Mouse (Mus musculus): ENCODE data around the gene Ankra2.
A peak's percentile ranks its signal among the peaks of the same experiment; 100 is the strongest.

The Ankra2 gene

DNA sequence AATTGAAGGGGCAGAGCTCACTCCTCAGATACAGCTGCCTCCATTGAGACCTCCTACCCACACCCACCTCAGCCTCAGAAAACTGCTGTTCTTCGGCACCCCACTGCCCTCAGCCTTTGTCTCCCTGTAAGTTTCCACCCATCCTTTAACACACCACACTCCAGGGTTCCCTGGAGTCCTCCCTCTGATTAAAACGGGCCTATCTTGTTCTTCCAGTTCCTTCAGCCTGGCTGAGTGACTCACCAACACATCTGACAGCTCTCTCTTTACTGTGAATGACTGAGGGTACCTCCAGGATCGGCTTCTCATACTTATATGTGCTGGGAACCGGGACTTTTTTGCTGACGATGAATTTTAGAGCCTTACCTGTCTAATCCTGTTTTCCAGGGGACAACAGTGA is 33.2 kb downstream of the Ankra2 start:
- no peak for DNase-seq (ENCODE audit: low read depth, low spot score)

DNA sequence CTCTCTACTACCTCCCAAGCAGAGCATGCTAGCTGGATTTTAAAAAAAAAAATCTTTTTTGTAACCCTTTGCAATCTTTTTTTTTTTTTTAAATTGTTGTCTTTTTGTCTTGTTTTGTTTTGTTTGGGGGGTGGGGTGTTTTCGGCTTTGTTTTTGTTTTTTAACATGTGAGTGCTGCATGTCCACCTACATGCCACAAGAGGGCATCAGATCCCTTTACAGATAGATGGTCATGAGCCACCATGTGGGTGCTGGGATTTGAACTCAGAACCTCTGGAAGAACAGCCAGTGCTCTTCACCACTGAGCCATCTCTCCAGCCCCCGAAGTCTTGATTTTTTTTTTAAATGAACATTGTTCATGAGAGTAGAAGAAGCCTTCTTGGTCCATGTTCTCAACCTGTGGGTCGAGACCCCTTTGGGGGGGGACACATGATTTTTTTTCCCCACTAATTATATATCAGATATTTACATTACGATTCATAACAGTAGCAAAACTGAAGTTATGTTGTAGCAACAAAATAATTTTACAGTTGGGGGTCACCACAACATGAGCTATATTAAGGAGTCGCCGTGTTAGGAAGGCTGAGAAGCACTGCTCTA is 35.1 kb downstream of the Ankra2 start:
- DNase-seq (ENCODE audit: low read depth, low spot score) = no peak

GRCm38 (mm10) chr13:98298833-98299758 is 36.2 kb downstream of the Ankra2 start:
- peak; percentile 56 for DNase-seq (ENCODE audit: low read depth, low spot score)

- DNase-seq (ENCODE audit: low read depth, low spot score) = no peak
Observed at GRCm38 (mm10) chr13:98305257-98305656, 42.4 kb downstream of the Ankra2 start.

DNA sequence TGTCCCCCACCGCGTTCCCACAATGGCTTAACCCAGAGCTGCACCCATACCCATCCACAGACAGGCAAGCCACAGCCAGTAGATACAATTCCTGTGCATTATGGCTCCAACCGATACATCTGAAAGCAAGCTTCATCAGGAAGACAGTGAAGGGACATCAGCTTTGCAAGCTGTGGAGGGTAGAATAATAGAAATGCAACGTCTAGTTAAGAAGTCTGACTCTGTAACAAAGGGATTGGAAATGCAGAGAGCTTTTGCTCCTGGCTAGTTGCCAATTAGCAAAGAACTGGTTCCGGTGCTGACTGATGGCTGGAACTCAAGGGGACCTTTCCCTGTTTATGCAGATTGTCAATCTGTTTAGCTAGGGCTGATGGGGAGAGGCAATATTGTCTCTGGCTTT is 43.5 kb downstream of the Ankra2 start:
- no peak for DNase-seq (ENCODE audit: low read depth, low spot score)

GRCm38 (mm10) chr13:98306852-98307475 is 44.1 kb downstream of the Ankra2 start:
- DNase-seq (ENCODE audit: low read depth, low spot score) = no peak

DNA sequence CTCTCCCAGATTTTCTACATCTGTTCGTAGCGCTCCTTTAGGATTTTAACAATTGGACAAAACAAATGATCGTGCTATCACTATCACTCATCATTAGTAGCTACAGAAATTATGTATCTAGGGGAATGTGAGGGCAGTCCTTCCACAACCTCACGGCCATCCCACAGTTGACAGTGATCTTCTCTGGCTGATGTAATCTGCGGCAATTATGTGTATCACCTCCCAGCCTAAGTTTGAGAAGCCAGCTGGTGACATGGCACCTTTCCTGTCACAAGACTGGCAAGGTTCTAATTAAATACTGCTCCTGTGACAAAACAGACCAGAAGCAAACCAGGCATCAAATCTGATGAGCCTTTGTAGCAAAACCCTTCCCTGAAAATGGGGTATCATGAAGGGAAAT is 45.1 kb downstream of the Ankra2 start:
- DNase-seq (ENCODE audit: low read depth, low spot score) = no peak

DNA sequence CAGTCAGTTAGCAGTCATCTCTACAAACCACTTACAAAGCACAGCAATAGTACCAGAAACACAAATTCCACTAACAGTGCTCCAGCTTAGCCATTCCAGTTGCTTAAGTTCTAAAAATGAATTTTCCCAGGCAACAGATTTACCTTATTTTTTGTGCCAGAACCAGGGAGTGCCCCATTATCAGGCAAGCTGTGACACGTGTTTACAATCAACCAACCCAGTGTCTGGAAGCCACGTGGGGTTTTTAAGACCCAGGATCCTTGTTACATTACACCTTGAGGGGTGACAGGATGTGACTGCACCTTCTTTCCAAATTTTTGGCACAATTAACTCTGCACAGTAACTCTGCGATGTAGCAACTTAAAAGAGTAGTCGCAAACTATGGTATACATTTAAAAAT is 45.9 kb downstream of the Ankra2 start:
- DNase-seq (ENCODE audit: low read depth, low spot score) = no peak

DNA sequence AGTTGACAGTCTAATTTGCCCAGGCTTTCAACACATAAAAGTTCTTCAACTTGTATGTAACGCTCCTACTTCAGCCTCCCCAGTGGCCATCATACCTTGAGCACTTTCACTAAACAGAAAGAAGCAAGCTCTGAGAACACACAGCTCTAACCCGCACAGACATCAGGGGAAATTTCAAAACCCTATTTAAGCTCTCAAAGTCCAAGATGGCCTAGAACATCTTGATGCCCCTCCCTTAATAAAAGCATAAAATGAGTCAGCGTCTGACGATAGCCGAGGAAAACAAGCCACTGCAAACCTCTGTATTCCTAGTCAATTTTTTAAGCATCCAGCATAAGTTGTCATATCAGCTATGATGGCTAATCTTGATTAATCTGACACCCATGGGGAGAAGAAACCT is 48.7 kb downstream of the Ankra2 start:
- no peak for DNase-seq (ENCODE audit: low read depth, low spot score)

GRCm38 (mm10) chr13:98313631-98314030 is 50.8 kb downstream of the Ankra2 start:
- DNase-seq (ENCODE audit: low read depth, low spot score) = no peak

DNA sequence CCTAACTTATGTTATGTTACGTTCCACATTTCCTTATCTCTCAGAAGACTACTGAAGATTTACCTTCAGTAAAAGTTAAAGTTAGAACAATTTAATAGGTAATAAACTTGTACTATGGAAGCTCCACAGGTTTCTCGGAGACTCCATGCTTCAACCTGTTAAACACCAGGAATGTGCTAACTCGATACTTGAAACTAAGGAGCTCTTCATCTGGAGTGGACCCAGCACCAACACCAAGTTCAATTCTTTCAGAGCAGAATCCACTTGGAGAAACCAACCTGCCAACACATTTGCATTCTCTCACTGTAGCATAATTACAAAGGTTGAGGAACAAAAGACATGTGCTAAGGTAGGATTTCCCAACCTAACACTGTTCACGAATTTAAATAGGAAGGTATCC is 52.2 kb downstream of the Ankra2 start:
- DNase-seq (ENCODE audit: low read depth, low spot score) = no peak

GRCm38 (mm10) chr13:98316140-98316479 is 53.2 kb downstream of the Ankra2 start:
- DNase-seq (ENCODE audit: low read depth, low spot score) = no peak

GRCm38 (mm10) chr13:98316480-98317245 is 53.8 kb downstream of the Ankra2 start, which contains the start of gene Btf3:
Btf3 (minus strand) TSS chr13:98317006.
- peak; percentile 83 for DNase-seq (ENCODE audit: low read depth, low spot score)

DNA sequence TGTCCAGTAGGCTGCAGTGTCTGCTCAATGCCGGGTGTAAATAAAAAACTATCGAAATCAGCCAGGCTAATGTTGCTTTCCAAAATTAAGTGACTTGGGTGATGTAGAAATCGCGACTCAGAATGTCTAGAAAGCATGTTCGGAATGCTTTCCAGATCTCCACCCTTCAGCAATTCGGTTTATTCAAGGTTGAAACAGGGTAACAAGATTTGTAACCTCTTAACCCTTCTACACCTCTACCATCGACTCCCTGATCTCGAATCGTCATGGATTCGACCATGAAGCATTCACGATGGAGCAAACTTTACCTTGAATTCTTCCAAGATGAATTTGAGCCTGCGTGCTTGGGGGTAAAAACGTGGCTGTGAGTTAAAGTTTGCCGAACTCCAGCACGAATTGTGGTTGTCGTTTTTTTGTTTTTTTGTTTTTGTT is 54.4 kb downstream of the Ankra2 start:
- DNase-seq (ENCODE audit: low read depth, low spot score) = no peak

- no peak for DNase-seq (ENCODE audit: low read depth, low spot score)
Observed at GRCm38 (mm10) chr13:98317911-98318310, 55.0 kb downstream of the Ankra2 start.
